Mouse (Mus musculus) liver, embryonic 15.5 days (tissue): ENCODE data around the gene Anks6. TPM values are rescaled to one million over a fixed set of nuclear protein-coding genes. Genes with fewer than 3 reads are reported as not detected.

Source experiments
- ATAC-seq: fragments of 200-750 bp; cut with Nextera tagmentation; 2 replicates; pipeline ENCODE4 v1.8.0; 2017; ENCODE audit warnings: moderate number of reproducible peaks, mild to moderate bottlenecking, moderate library complexity; ENCODE audit not compliant: insufficient read depth
- H3K27ac ChIP-seq: fragments of 300-500 bp; sonication (generic); replicated peaks from 2 replicates; pipeline ENCODE4 v1.5.1; 2015; ENCODE audit warnings: mild to moderate bottlenecking, inconsistent platforms
- H3K27me3 ChIP-seq: fragments of 300-500 bp; sonication (generic); 2 replicates; pipeline ENCODE4 v1.6.1; 2015; ENCODE audit warnings: mild to moderate bottlenecking, inconsistent platforms
- H3K36me3 ChIP-seq: fragments of 300-500 bp; sonication (generic); replicated peaks from 2 replicates; pipeline ENCODE4 v1.6.1; 2015; ENCODE audit warnings: moderate library complexity, mild to moderate bottlenecking, inconsistent platforms
- H3K4me1 ChIP-seq: fragments of 300-500 bp; sonication (generic); replicated peaks from 2 replicates; pipeline ENCODE4 v1.6.1; 2015; ENCODE audit warnings: inconsistent platforms
- H3K4me2 ChIP-seq: fragments of 300-500 bp; sonication (generic); 2 replicates; pipeline ENCODE4 v1.6.1; 2015; ENCODE audit warnings: moderate library complexity, mild to moderate bottlenecking, inconsistent platforms
- H3K4me3 ChIP-seq: fragments of 300-500 bp; sonication (generic); replicated peaks from 2 replicates; pipeline ENCODE4 v1.5.1; 2015; ENCODE audit warnings: mild to moderate bottlenecking, inconsistent platforms
- H3K9ac ChIP-seq: fragments of 300-500 bp; sonication (generic); 2 replicates; pipeline ENCODE4 v1.6.1; 2015; ENCODE audit warnings: moderate library complexity, mild to moderate bottlenecking, inconsistent platforms
- H3K9me3 ChIP-seq: fragments of 300-500 bp; sonication (generic); replicated peaks from 2 replicates; pipeline ENCODE4 v1.6.1; 2016; ENCODE audit warnings: inconsistent platforms
- WGBS: fragments of 180-500 bp; shearing (Covaris S2); methylation state at CpG from one replicate; pipeline ENCODE4 v1.1.7; 2015; ENCODE audit warnings: mixed read lengths; ENCODE audit not compliant: insufficient replicate concordance; 5-methylcytosine and 5-hydroxymethylcytosine counted together
- polyA plus RNA-seq: library from polyadenylated mRNA; unstranded; fragments of >200 nt; fragmentation: Nextera tagmentation; extraction: Ambion mirVana; gene quantifications from 2 replicates; pipeline ENCODE4 v1.2.1, GENCODE M21; 2015

Anks6 gene
- polyA plus RNA-seq, 1 experiment from 2014 or later = 0.22 TPM

- Histone ChIP-seq H3K36me3 (no peaks in the 10 kb centered on the region), H3K4me1 (no peaks in the 10 kb centered on the region), H3K27ac (no peak overlapping the region), H3K4me2 (no peak overlapping the region), H3K4me3 (no peak overlapping the region), H3K9ac (no peak overlapping the region), H3K27me3 (no peaks in the 10 kb centered on the region), H3K9me3 (no peaks in the 10 kb centered on the region)
- ATAC-seq = no peak
- WGBS = 70% methylated on average over 9 of the region's 9 CpGs
Observed at GRCm38 (mm10) chr4:47043866-47044265, 13.4 kb downstream of the Anks6 start.

GRCm38 (mm10) chr4:47039586-47039985 is 17.6 kb downstream of the Anks6 start:
- no peak for ATAC-seq
- Histone ChIP-seq H3K4me3 (no peak overlapping the region), H3K27ac (no peak overlapping the region), H3K9ac (no peak overlapping the region), H3K4me1 (no peaks in the 10 kb centered on the region), H3K27me3 (no peaks in the 10 kb centered on the region), H3K4me2 (no peak overlapping the region), H3K9me3 (no peaks in the 10 kb centered on the region), H3K36me3 (no peaks in the 10 kb centered on the region)
- 77% methylated on average over 10 of the region's 10 CpGs for WGBS

GRCm38 (mm10) chr4:47037321-47037657 is 19.9 kb downstream of the Anks6 start:
- ATAC-seq = peak; percentile 22; the same call in 1 of the 2 replicates
- Histone ChIP-seq H3K9me3 (no peaks in the 10 kb centered on the region), H3K4me2 (no peak overlapping the region), H3K9ac (no peak overlapping the region), H3K27me3 (no peaks in the 10 kb centered on the region), H3K27ac (no peak overlapping the region), H3K4me1 (no peaks in the 10 kb centered on the region), H3K4me3 (no peak overlapping the region), H3K36me3 (no peaks in the 10 kb centered on the region)
- 7% methylated on average over 5 of the region's 5 CpGs for WGBS

- H3K27me3 ChIP-seq = no peaks in the 10 kb centered on the region
- no peak overlapping the region for H3K27ac ChIP-seq
- H3K36me3 ChIP-seq = no peaks in the 10 kb centered on the region
- WGBS = 55% methylated on average over 13 of the region's 13 CpGs
- no peaks in the 10 kb centered on the region for H3K9me3 ChIP-seq
- H3K4me3 ChIP-seq = no peak overlapping the region
- ATAC-seq = no peak
- H3K4me2 ChIP-seq = no peak overlapping the region
- no peak overlapping the region for H3K9ac ChIP-seq
- no peaks in the 10 kb centered on the region for H3K4me1 ChIP-seq
Observed at GRCm38 (mm10) chr4:47036486-47037320, 20.5 kb downstream of the Anks6 start.

- Histone ChIP-seq H3K4me1 (no peaks in the 10 kb centered on the region), H3K36me3 (no peaks in the 10 kb centered on the region), H3K9ac (no peak overlapping the region), H3K27me3 (no peaks in the 10 kb centered on the region), H3K4me3 (no peak overlapping the region), H3K4me2 (no peak overlapping the region), H3K9me3 (no peaks in the 10 kb centered on the region), H3K27ac (no peak overlapping the region)
- WGBS = 60% methylated on average over 14 of the region's 14 CpGs
- ATAC-seq = no peak
Observed at GRCm38 (mm10) chr4:47035536-47035935, 21.7 kb downstream of the Anks6 start.

GRCm38 (mm10) chr4:47032171-47032570 is 25.1 kb downstream of the Anks6 start:
- Histone ChIP-seq H3K9ac (no peak overlapping the region), H3K27ac (no peak overlapping the region), H3K27me3 (no peaks in the 10 kb centered on the region), H3K9me3 (no peaks in the 10 kb centered on the region), H3K4me3 (no peak overlapping the region), H3K4me2 (no peak overlapping the region), H3K36me3 (no peaks in the 10 kb centered on the region), H3K4me1 (no peaks in the 10 kb centered on the region)
- 72% methylated on average over 8 of the region's 8 CpGs for WGBS
- no peak for ATAC-seq

- H3K4me1 ChIP-seq = no peaks in the 10 kb centered on the region
- H3K27me3 ChIP-seq = no peaks in the 10 kb centered on the region
- H3K4me2 ChIP-seq = no peak overlapping the region
- H3K9me3 ChIP-seq = no peaks in the 10 kb centered on the region
- no peak overlapping the region for H3K27ac ChIP-seq
- no peak for ATAC-seq
- WGBS = 55% methylated on average over 5 of the region's 5 CpGs
- H3K4me3 ChIP-seq = no peak overlapping the region
- H3K36me3 ChIP-seq = no peaks in the 10 kb centered on the region
- H3K9ac ChIP-seq = no peak overlapping the region
Observed at GRCm38 (mm10) chr4:47028791-47029190, 28.4 kb downstream of the Anks6 start.

GRCm38 (mm10) chr4:47023949-47024348 is 33.3 kb downstream of the Anks6 start:
- no peaks in the 10 kb centered on the region for H3K9me3 ChIP-seq
- H3K27me3 ChIP-seq = no peaks in the 10 kb centered on the region
- no peak overlapping the region for H3K9ac ChIP-seq
- no peak overlapping the region for H3K4me3 ChIP-seq
- no peak for ATAC-seq
- H3K4me1 ChIP-seq = 0 out of 2 replicates have a peak, but pooled peaks cover 2% of the 10 kb centered on the region
- no peak overlapping the region for H3K27ac ChIP-seq
- H3K4me2 ChIP-seq = no peak overlapping the region
- WGBS = 63% methylated on average over 6 of the region's 6 CpGs
- no peaks in the 10 kb centered on the region for H3K36me3 ChIP-seq

- H3K27ac ChIP-seq = no peak overlapping the region
- no peaks in the 10 kb centered on the region for H3K36me3 ChIP-seq
- no peak overlapping the region for H3K9ac ChIP-seq
- 49% methylated on average over 10 of the region's 10 CpGs for WGBS
- H3K9me3 ChIP-seq = no peaks in the 10 kb centered on the region
- H3K4me3 ChIP-seq = no peak overlapping the region
- no peaks in the 10 kb centered on the region for H3K27me3 ChIP-seq
- ATAC-seq = no peak
- H3K4me1 ChIP-seq = 0 out of 2 replicates have a peak, but pooled peaks cover 2% of the 10 kb centered on the region
- no peak overlapping the region for H3K4me2 ChIP-seq
Observed at GRCm38 (mm10) chr4:47022804-47023603, 34.2 kb downstream of the Anks6 start.

- Histone ChIP-seq H3K4me1 (0 out of 2 replicates have a peak, but pooled peaks cover 2% of the 10 kb centered on the region), H3K27me3 (no peaks in the 10 kb centered on the region), H3K9ac (no peak overlapping the region), H3K36me3 (no peaks in the 10 kb centered on the region), H3K9me3 (no peaks in the 10 kb centered on the region), H3K4me2 (no peak overlapping the region), H3K27ac (no peak overlapping the region), H3K4me3 (no peak overlapping the region)
- no peak for ATAC-seq
- WGBS = 4% methylated on average over 5 of the region's 5 CpGs
Observed at GRCm38 (mm10) chr4:47020563-47020962, 36.7 kb downstream of the Anks6 start.

- WGBS = 20% methylated on average over 3 of the region's 3 CpGs
- H3K27me3 ChIP-seq = no peaks in the 10 kb centered on the region
- no peak for ATAC-seq
- H3K36me3 ChIP-seq = no peaks in the 10 kb centered on the region
- no peaks in the 10 kb centered on the region for H3K4me1 ChIP-seq
- no peaks in the 10 kb centered on the region for H3K9me3 ChIP-seq
- no peak overlapping the region for H3K27ac ChIP-seq
- no peak overlapping the region for H3K4me2 ChIP-seq
- no peak overlapping the region for H3K9ac ChIP-seq
- no peak overlapping the region for H3K4me3 ChIP-seq
Observed at GRCm38 (mm10) chr4:47015156-47015555, 42.1 kb downstream of the Anks6 start.
